Mouse (Mus musculus): ENCODE measurements around the gene Yeats2. TPM values are rescaled to one million over a fixed set of nuclear protein-coding genes. Genes with fewer than 3 reads are reported as not detected.

The Yeats2 gene
- total RNA-seq, 2 experiments from 2014 or later, result 7.1 to 9.5 TPM

- DNase-seq, result no peak
These were observed 139.4 kb downstream of the Yeats2 start for GRCm38 (mm10) chr16:20280238-20280637.

Other genes starting within 250 kb of the Yeats2 start
- gene Klhl6, start 158.0 kb upstream of the Yeats2 start, total RNA-seq (2021), result 1 to 10 TPM in 1 of 2 experiments, under 1 TPM in 1; 0.79 to 1.1 TPM
- gene Klhl24, start 43.5 kb upstream of the Yeats2 start, total RNA-seq (2021), result 100 to 1,000 TPM; 132 to 195 TPM
- under 1 TPM; 0.48 to 0.56 TPM for gene Map6d1, start 100.3 kb downstream of the Yeats2 start, total RNA-seq (2021)
- 10 to 100 TPM; 59.8 to 61.3 TPM for gene Parl, start 161.3 kb downstream of the Yeats2 start, total RNA-seq (2021)
- gene Cyp2ab1, start 184.3 kb downstream of the Yeats2 start, total RNA-seq (2021), result under 1 TPM in 1 of 2 experiments, not detected in 1; 0.64 TPM

Measured in gastrocnemius, postnatal 25 days (tissue).